Mouse (Mus musculus): ENCODE data around the gene Gm13124.
"Not testable (repeated sequence)": the region's sequence is repeated elsewhere in the genome, so short reads cannot be mapped to it uniquely, and the experiment has no call there.

The Gm13124 gene

GRCm38 (mm10) chr4:144565034-144565433 lies at the start of gene Gm13124:
Gene Gm13124, minus strand, starts transcription at chr4:144565134.
- no peak for DNase-seq

- no peak for DNase-seq
Measured at GRCm38 (mm10) chr4:144614586-144614985, 49.7 kb upstream of the Gm13124 start.

- DNase-seq, result no peak
Measured at GRCm38 (mm10) chr4:144613407-144613806, 48.5 kb upstream of the Gm13124 start, which contains the start of gene Aadacl4. Gene Aadacl4, plus strand, starts transcription at chr4:144613707.

GRCm38 (mm10) chr4:144592790-144593189 lies 27.9 kb upstream of the Gm13124 start:
- DNase-seq, result no peak

- DNase-seq, result not testable (repeated sequence)
Measured at GRCm38 (mm10) chr4:144586207-144586606, 21.3 kb upstream of the Gm13124 start.

- no peak for DNase-seq
Measured at GRCm38 (mm10) chr4:144567752-144568151, 2.8 kb upstream of the Gm13124 start.

GRCm38 (mm10) chr4:144561205-144561604 lies 3.7 kb downstream of the Gm13124 start:
- DNase-seq, result no peak

GRCm38 (mm10) chr4:144559792-144560191 lies 5.1 kb downstream of the Gm13124 start:
- DNase-seq, result no peak

GRCm38 (mm10) chr4:144551156-144551555 lies 13.8 kb downstream of the Gm13124 start:
- no peak for DNase-seq

- not testable (repeated sequence) for DNase-seq
Measured at GRCm38 (mm10) chr4:144545339-144545738, 19.6 kb downstream of the Gm13124 start.

- DNase-seq, result no peak
Measured at GRCm38 (mm10) chr4:144544689-144545088, 20.2 kb downstream of the Gm13124 start.

GRCm38 (mm10) chr4:144519522-144519921 lies 45.4 kb downstream of the Gm13124 start, which contains the start of gene 9430007A20Rik:
Gene 9430007A20Rik, plus strand, starts transcription at chr4:144519822.
- DNase-seq, result no peak

- no peak for DNase-seq
Measured at GRCm38 (mm10) chr4:144506518-144506917, 58.4 kb downstream of the Gm13124 start.
